Mouse (Mus musculus): ENCODE measurements around the gene Acer1. TPM values are rescaled to one million over a fixed set of nuclear protein-coding genes. Genes with fewer than 3 reads are reported as not detected.

Acer1 gene
- polyA plus RNA-seq, 1 experiment from 2014 or later = not detected

- Histone ChIP-seq H3K9me3 (ENCODE audit: control insufficient read depth, low read length) (no peaks in the 10 kb centered on the region), H3K27ac (ENCODE audit: low read length) (no peak overlapping the region), H3K27me3 (ENCODE audit: control insufficient read depth, insufficient read depth, low read depth, low read length) (no peaks in the 10 kb centered on the region), H3K36me3 (ENCODE audit: control insufficient read depth, insufficient read depth, low read length) (no peaks in the 10 kb centered on the region), H3K9ac (ENCODE audit: low read length) (no peak overlapping the region), H3K4me1 (replicated peaks; ENCODE audit: control insufficient read depth, insufficient read depth, low read length) (no peaks in the 10 kb centered on the region), H3K4me3 (ENCODE audit: low read length) (no peak overlapping the region), H3K4me2 (ENCODE audit: low read depth, low read length) (no peak overlapping the region)
- no peak for ATAC-seq (ENCODE audit: low read depth)
- 58% methylated on average over 8 of the region's 8 CpGs for WGBS
Observed at GRCm38 (mm10) chr17:56976531-56977390, 5.2 kb downstream of the Acer1 start.

- no peaks in the 10 kb centered on the region for H3K4me1 ChIP-seq (replicated peaks; ENCODE audit: control insufficient read depth, insufficient read depth, low read length)
- H3K27ac ChIP-seq (ENCODE audit: low read length) = no peak overlapping the region
- H3K27me3 ChIP-seq (ENCODE audit: control insufficient read depth, insufficient read depth, low read depth, low read length) = no peaks in the 10 kb centered on the region
- no peak overlapping the region for H3K4me2 ChIP-seq (ENCODE audit: low read depth, low read length)
- no peak for ATAC-seq (ENCODE audit: low read depth)
- H3K36me3 ChIP-seq (ENCODE audit: control insufficient read depth, insufficient read depth, low read length) = no peaks in the 10 kb centered on the region
- 68% methylated on average over 3 of the region's 3 CpGs for WGBS
- no peaks in the 10 kb centered on the region for H3K9me3 ChIP-seq (ENCODE audit: control insufficient read depth, low read length)
- no peak overlapping the region for H3K4me3 ChIP-seq (ENCODE audit: low read length)
- H3K9ac ChIP-seq (ENCODE audit: low read length) = no peak overlapping the region
Observed at GRCm38 (mm10) chr17:56975391-56975790, 6.5 kb downstream of the Acer1 start.

GRCm38 (mm10) chr17:56974708-56975240, 7.2 kb downstream of the Acer1 start:
- no peak for ATAC-seq (ENCODE audit: low read depth)

GRCm38 (mm10) chr17:56973956-56974707, 7.8 kb downstream of the Acer1 start:
- no peaks in the 10 kb centered on the region for H3K4me1 ChIP-seq (replicated peaks; ENCODE audit: control insufficient read depth, insufficient read depth, low read length)
- ATAC-seq (ENCODE audit: low read depth) = no peak
- H3K36me3 ChIP-seq (ENCODE audit: control insufficient read depth, insufficient read depth, low read length) = no peaks in the 10 kb centered on the region
- WGBS = 58% methylated on average over 13 of the region's 14 CpGs
- H3K4me2 ChIP-seq (ENCODE audit: low read depth, low read length) = no peak overlapping the region
- no peaks in the 10 kb centered on the region for H3K9me3 ChIP-seq (ENCODE audit: control insufficient read depth, low read length)
- no peak overlapping the region for H3K4me3 ChIP-seq (ENCODE audit: low read length)
- H3K9ac ChIP-seq (ENCODE audit: low read length) = no peak overlapping the region
- H3K27me3 ChIP-seq (ENCODE audit: control insufficient read depth, insufficient read depth, low read depth, low read length) = no peaks in the 10 kb centered on the region; the same call in 1 of the 2 replicates
- H3K27ac ChIP-seq (ENCODE audit: low read length) = no peak overlapping the region

More at GRCm38 (mm10) chr17:56974708-56975240, 7.2 kb downstream of the Acer1 start:
- Histone ChIP-seq H3K27ac (ENCODE audit: low read length) (no peak overlapping the region), H3K27me3 (ENCODE audit: control insufficient read depth, insufficient read depth, low read depth, low read length) (no peaks in the 10 kb centered on the region; the same call in 1 of the 2 replicates), H3K4me3 (ENCODE audit: low read length) (no peak overlapping the region), H3K36me3 (ENCODE audit: control insufficient read depth, insufficient read depth, low read length) (no peaks in the 10 kb centered on the region), H3K9ac (ENCODE audit: low read length) (no peak overlapping the region), H3K9me3 (ENCODE audit: control insufficient read depth, low read length) (no peaks in the 10 kb centered on the region), H3K4me1 (replicated peaks; ENCODE audit: control insufficient read depth, insufficient read depth, low read length) (no peaks in the 10 kb centered on the region), H3K4me2 (ENCODE audit: low read depth, low read length) (no peak overlapping the region)
- 65% methylated on average over 5 of the region's 5 CpGs for WGBS

GRCm38 (mm10) chr17:56970081-56970480, 11.8 kb downstream of the Acer1 start:
- no peak overlapping the region for H3K9ac ChIP-seq (ENCODE audit: low read length)
- H3K4me3 ChIP-seq (ENCODE audit: low read length) = no peak overlapping the region
- no peaks in the 10 kb centered on the region for H3K36me3 ChIP-seq (ENCODE audit: control insufficient read depth, insufficient read depth, low read length)
- H3K27ac ChIP-seq (ENCODE audit: low read length) = no peak overlapping the region
- no peak for ATAC-seq (ENCODE audit: low read depth)
- no peaks in the 10 kb centered on the region; the same call in 1 of the 2 replicates for H3K27me3 ChIP-seq (ENCODE audit: control insufficient read depth, insufficient read depth, low read depth, low read length)
- 57% methylated on average over 5 of the region's 5 CpGs for WGBS
- H3K4me1 ChIP-seq (replicated peaks; ENCODE audit: control insufficient read depth, insufficient read depth, low read length) = no peaks in the 10 kb centered on the region
- H3K4me2 ChIP-seq (ENCODE audit: low read depth, low read length) = no peak overlapping the region
- H3K9me3 ChIP-seq (ENCODE audit: control insufficient read depth, low read length) = no peaks in the 10 kb centered on the region

- Histone ChIP-seq H3K4me3 (ENCODE audit: low read length) (no peak overlapping the region), H3K36me3 (ENCODE audit: control insufficient read depth, insufficient read depth, low read length) (no peaks in the 10 kb centered on the region), H3K4me1 (replicated peaks; ENCODE audit: control insufficient read depth, insufficient read depth, low read length) (no peaks in the 10 kb centered on the region), H3K27me3 (ENCODE audit: control insufficient read depth, insufficient read depth, low read depth, low read length) (no peaks in the 10 kb centered on the region; the same call in 1 of the 2 replicates), H3K9ac (ENCODE audit: low read length) (no peak overlapping the region), H3K27ac (ENCODE audit: low read length) (no peak overlapping the region), H3K9me3 (ENCODE audit: control insufficient read depth, low read length) (no peaks in the 10 kb centered on the region), H3K4me2 (ENCODE audit: low read depth, low read length) (no peak overlapping the region)
- ATAC-seq (ENCODE audit: low read depth) = no peak
- WGBS = 45% methylated on average over 3 of the region's 3 CpGs
Observed at GRCm38 (mm10) chr17:56969321-56969720, 12.6 kb downstream of the Acer1 start.

GRCm38 (mm10) chr17:56963646-56964045, 18.3 kb downstream of the Acer1 start:
- 65% methylated on average over 6 of the region's 6 CpGs for WGBS
- no peak for ATAC-seq (ENCODE audit: low read depth)
- Histone ChIP-seq H3K9me3 (ENCODE audit: control insufficient read depth, low read length) (no peaks in the 10 kb centered on the region), H3K27me3 (ENCODE audit: control insufficient read depth, insufficient read depth, low read depth, low read length) (no peaks in the 10 kb centered on the region; the same call in 1 of the 2 replicates), H3K36me3 (ENCODE audit: control insufficient read depth, insufficient read depth, low read length) (no peaks in the 10 kb centered on the region), H3K9ac (ENCODE audit: low read length) (no peak overlapping the region), H3K4me2 (ENCODE audit: low read depth, low read length) (no peak overlapping the region), H3K4me1 (replicated peaks; ENCODE audit: control insufficient read depth, insufficient read depth, low read length) (no peaks in the 10 kb centered on the region), H3K4me3 (ENCODE audit: low read length) (no peak overlapping the region), H3K27ac (ENCODE audit: low read length) (no peak overlapping the region)

- no peak for ATAC-seq (ENCODE audit: low read depth)
- H3K9me3 ChIP-seq (ENCODE audit: control insufficient read depth, low read length) = no peaks in the 10 kb centered on the region
- 74% methylated on average over 5 of the region's 5 CpGs for WGBS
Observed at GRCm38 (mm10) chr17:56962642-56963405, 19.1 kb downstream of the Acer1 start.

More at GRCm38 (mm10) chr17:56962642-56963405, 19.1 kb downstream of the Acer1 start:
- Histone ChIP-seq H3K4me3 (ENCODE audit: low read length) (no peak overlapping the region), H3K4me1 (replicated peaks; ENCODE audit: control insufficient read depth, insufficient read depth, low read length) (peaks cover 3% of the 10 kb centered on the region; the same call in 1 of the 2 replicates), H3K36me3 (ENCODE audit: control insufficient read depth, insufficient read depth, low read length) (no peaks in the 10 kb centered on the region), H3K9ac (ENCODE audit: low read length) (no peak overlapping the region), H3K27me3 (ENCODE audit: control insufficient read depth, insufficient read depth, low read depth, low read length) (no peaks in the 10 kb centered on the region), H3K27ac (ENCODE audit: low read length) (no peak overlapping the region), H3K4me2 (ENCODE audit: low read depth, low read length) (no peak overlapping the region)

Data from lung, embryonic 16.5 days (tissue).